Mouse (Mus musculus) ZHBTc4 (cell line): ENCODE results near the gene Ppp1r13b.
A peak's percentile ranks its signal among the peaks of the same experiment; 100 is the strongest.

Source experiments
- DNase-seq: peaks from one replicate; pipeline ENCODE4 v3.0.0-alpha.2; 2011; ENCODE audit warnings: low read depth, low spot score

The Ppp1r13b gene

DNA sequence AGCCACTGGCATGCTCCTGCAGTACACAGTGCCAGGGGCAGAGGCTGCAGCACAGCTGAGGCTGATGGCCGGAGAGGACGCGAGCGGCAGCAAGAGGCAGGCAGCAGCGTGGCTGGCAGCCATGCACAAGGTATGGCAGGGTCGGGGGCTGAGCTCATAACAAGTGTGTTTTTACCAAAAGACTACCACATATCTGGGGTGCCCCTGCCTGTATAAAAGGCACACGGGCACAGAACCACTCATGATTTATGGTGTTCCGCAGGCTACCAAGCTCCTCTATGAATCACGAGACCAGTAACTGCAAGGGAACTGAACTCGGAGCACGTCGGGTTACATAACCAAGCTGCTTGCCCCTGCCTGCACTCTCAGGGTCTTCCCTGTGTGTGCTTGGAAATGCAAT, 80.4 kb downstream of the Ppp1r13b start:
- no peak for DNase-seq

DNA sequence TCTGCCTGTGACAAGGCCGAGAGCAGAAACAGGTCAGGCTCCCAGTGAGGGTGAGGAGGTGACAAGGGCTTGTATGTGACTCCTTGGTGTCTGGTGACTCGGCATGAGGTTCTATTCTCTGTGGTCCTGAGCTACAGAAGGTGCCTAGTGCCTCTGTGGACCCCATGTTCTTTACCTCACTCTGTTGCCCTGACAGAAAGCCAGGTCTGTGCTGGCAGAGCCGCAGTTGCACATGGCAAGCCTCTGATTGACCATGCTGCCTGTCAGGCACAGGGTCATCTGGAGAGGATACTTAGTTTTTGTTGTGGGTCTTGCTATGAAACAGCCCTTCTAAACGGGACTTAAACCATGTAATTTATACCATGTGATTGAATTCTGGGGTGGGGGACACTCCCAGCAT, 86.0 kb downstream of the Ppp1r13b start:
- DNase-seq: no peak

DNA sequence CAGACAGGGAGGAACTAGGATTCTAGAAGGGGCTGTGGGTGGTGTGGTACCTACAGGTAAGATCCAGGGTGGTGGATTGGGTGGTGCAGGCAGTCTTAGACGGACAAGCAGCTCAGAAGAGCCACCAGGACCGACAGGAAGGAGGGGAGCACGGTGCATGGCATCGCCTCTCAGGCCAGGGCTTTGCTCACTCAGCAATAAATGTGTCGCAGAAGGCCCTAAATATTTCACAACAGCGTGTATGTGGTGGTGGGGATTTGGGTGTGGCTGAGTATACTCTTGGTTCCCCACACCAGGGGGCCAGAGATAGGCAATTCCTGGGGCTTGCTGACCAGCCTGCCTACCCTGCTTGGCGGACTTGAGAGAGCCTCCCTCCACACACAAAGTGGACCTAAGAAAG, 87.2 kb downstream of the Ppp1r13b start:
- no peak for DNase-seq

DNA sequence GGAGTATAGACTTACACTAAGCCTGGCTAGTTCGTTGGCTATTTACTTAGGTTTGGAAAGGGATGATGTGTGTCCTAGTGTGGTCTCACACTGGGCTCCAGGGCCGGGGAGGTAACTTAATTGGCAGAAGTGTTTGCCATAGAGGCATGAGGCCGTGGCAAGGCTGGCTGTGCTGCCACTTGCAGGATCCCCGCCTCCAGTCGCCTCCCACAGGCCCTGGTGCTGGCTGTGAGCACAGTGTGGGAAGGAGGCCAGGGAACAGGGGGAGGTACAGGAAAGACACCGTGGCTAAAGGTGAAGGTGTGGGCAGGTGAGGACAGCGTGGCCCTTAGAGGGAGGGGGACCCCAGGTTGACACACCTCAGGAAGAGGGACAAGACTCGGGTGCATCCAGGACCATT, 88.0 kb downstream of the Ppp1r13b start:
- no peak for DNase-seq

DNA sequence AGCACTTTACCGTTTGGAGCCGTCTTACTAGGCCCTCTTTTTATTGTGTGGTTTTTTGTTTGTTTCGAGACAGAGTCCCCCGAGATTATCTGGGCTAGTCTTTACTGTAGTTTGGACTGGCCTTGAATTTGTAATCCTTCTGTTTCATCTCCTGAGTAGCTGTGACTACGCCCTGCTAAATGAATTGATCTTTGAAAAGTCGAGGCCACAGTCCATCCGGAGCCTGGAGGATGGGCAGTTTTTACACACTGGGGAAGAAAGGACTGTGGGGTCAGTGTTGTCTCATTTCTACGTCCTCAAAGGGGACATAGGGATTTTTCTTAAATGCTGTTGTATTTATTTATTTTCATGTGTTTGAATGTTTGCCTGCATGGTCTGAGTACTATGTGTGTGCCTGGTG, 89.9 kb downstream of the Ppp1r13b start:
- no peak for DNase-seq

DNA sequence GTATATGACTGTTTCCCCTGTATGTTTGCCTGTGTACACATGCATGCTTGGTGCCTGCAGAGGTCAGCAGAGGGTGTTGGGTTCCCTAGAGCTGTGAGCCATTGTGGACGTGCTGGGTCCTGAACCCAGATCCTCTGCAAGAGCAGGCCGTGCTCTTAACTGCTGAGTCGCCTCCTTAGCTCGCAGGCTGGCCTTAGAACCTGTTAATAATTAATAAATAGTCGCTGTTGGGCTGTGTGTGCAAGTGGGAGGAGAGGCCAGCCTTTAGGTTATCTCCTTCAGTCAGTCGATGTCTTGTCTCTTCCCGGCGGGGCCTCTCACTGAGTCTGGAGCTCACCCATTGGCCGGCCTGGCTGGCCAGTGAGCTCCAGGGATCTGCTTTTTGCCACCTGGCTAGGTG, 90.9 kb downstream of the Ppp1r13b start:
- no peak for DNase-seq

DNA sequence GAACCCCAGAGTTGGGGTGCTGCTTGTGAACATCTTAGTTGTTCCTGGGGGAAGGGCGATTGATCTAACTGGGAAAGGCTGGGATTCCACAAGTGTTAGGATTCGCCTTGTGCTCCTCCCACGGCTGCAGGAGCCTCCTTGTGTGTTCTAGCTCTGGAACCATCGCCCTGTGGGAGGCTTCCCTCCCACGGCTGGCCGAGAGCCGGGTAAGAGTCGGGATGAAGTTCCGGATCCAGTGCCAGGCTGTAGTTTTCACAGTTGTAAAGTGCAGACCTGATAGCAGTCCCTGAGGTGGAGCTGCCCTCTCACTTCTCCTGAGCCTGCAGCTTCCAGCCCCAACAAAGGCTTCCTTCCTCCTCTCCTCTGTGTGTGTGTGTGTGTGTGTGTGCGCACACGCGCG, 91.4 kb downstream of the Ppp1r13b start:
- no peak for DNase-seq

DNA sequence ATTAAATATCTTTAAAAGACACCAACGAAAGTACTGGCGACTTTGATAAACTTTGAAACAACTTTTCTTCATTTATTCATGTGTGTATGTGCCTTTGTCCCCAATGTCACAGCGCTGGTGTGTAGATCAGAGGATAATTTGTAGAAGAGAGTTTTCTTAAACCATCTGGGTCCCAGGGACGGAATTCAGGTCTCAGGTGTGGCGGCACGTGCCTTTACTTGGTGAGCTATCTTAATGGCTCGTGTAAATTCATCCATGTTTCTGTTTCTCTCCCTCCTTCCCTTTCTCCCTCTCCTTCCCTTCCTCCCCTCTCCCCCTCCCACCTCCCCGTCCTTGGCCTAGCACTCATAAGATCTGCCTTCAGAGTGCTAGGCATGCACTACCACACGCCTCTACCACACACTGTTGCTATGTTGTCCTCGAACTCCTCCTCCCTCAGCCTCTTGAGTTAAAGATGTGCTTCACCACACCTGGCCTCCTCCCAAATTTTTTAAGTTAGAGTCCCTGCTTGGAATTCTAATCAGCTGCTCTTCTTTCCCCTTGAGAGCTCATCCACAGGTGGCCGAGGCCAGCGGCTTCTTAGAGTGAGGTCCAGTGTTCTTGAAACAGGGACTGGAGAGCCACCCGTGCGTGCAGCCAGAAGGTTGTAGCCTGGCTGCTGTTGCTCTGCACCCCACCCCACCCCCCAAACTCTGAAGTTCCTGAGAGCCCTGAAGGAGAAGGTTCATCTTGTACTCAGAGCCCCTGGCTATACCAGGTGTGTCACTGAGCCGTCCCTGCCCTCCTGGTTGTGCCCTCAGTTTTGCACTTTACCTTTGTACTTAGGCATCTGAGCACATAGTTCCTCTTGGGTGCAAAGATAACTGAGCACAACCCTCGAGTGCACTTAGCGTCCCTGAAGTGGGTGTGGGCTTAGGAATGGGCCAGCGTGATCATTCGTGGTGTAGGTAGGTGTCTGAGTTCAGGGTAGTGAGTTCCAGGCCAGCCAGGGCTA, 92.8 kb downstream of the Ppp1r13b start:
- DNase-seq: no peak

DNA sequence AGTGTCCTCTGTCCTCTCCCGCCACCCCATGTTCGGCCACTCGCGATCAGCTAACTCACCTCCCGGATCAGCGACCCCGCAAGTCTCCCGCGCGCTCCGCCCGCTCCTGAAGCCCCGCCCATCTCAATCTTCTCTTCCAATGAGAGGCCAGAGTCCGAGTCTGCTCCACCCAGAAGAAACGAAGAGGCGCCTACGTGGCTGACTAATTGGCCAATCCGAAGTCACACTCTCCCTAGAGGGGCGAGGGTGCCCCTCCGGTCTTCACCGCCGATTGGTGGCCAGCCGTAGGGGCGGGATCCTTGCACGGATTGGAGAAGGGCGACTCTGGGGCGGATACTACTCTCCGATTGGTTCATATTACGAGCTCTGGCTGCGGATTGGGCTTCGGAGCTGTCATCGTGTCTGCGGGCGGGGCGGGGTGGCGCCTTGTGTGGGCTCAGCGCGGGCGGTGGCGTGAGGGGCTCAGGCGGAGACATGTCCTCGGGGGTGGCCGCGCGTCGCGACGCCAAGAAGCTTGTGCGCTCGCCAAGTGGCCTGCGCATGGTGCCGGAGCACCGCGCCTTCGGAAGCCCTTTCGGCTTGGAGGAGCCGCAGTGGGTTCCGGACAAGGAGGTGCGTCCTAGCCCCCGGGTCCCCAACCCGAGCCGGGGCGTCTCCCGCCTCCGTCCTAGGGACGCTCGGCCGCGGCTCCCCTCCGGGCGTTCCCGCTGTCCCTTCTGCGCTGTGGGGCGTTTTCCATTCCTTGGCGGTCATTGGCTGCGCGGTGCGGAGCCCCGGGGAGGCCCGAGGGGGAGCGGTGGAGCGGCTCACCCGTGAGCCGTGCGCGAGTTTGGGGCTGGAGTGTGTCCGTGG, 93.9 kb downstream of the Ppp1r13b start, which contains the start of the genes Xrcc3 and Zfyve21:
Gene Xrcc3, minus strand, starts transcription at position 108 of the 852 bp plus-strand sequence.
Gene Zfyve21, plus strand, starts transcription at position 405 of the 852 bp plus-strand sequence.
- peak; percentile 100 for DNase-seq

DNA sequence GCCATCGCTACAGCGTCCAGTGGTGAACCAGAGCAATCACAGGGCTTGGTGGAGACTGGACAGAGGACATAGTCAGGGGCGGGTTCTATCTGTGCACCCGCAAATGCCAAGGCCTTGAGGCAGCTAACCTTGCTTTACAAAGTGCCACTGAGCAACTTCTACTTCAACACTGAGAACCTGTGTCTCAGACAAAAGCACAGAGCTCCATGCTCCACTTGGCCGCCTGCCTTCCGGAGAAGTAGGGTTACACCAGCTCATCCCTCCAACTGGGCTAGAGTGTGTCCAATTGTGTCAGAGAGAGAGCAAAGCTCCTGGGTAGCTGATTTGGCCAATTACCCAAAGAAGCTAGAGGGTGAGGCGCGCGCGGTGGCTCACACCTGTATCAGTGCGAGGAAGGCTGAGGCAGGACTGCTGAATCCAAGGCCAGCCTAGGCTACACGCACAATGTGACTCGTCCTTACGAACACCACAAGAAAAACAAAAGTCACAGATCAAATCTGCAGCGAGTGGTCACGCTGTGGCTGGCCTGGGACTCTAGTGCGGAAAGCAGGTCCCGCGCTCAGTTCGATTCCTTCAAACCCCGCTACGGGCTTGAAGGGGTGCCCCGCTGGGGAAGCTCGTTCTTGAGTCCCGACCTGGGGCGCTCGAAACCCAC, 94.7 kb downstream of the Ppp1r13b start:
- peak; percentile 48 for DNase-seq

DNA sequence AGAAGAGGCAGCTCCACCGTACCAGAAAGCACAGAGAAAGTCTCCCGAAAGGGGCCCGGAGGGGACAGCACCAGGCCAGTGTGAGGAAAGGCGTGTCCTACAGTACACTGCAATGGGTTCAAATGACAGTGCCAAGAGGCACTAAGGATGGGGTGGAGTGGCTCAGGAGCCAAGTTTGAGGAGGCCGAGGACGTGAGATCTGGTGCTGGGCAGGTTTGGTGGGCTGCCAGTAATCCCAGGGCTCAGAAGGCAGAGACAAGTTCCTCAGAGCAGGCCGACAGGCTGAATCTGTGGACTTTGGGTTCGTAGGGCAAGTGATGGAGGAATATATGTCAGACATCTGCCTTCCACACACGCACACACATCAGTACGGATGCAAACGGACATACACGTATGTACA, 95.3 kb downstream of the Ppp1r13b start:
- no peak for DNase-seq

DNA sequence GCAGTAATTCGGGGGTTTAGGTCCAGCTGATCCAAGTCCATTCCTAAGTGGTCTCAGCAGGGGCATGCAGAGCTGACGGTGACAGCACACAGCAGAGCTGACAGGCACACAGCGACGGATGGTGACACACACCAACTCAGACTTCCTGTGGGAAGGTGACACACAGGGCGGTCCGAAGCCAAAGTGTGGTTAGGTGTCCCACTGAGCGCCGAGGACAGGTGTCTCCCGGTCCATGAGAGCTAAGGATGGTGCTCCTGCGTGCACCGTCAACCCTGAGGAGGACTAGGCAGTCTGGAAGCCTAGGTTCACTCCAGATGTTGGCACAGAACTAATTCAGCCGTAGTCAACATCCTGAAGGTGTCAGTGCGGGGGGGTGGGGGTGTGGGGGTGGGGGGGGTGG, 95.8 kb downstream of the Ppp1r13b start:
- DNase-seq: no peak

DNA sequence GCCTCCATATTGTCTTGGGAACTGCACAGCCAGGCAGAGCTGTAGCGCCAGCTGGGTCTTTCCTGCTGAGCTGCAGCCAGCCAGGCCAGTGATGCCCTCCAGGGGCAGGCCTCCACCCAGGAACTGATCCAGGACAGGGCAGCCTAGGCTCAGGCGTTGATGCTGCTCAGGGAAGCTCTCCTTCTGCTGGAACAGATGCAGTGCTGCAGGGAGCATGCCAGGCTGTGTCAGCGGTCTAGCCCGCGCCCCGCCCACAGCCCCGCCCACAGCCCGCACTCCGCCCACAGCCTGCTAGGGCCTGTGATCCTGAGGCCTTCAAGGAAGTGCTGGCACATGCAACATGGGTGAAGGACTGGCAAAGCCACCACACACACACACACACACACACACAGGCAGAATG, 98.1 kb downstream of the Ppp1r13b start:
- DNase-seq: peak; percentile 87

DNA sequence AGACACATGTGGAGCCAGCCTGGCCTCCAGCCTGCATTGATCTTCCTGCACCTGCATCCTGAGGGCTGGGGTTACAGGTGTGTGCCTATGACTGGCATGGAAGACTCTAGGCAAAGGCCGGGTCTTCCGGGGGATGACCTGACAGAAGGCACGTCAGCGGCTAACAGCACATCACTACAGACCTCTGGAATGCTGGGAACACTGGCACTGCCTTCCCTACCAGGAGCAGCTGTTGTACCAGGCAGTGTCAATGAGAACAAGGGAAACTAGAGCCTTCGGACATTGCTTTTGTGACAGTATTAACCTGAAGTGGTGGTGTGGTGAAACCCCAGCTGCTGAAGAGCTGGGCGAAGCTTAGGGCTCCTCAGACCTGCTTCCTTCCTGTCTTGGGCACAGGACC, 99.1 kb downstream of the Ppp1r13b start:
- DNase-seq: no peak

DNA sequence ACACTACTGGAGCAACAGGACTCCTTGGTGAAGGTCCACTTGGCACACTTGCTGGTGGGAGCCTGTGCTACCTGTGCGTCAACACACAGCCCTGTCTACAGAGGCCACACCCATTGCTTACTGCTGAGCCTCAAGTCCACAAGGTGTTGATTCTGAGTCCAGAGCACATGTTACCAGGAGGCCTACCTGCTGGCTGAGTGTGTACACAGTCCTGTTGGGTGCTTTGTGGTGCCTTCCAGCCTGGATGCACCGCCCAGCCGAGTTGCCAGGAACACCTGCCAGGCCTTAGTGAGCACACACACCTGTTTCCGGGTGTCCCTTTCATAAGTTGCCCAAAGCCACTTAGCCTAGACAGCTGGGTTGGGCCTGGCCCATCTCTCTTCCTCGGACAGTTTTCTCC, 104.4 kb downstream of the Ppp1r13b start:
- DNase-seq: no peak

DNA sequence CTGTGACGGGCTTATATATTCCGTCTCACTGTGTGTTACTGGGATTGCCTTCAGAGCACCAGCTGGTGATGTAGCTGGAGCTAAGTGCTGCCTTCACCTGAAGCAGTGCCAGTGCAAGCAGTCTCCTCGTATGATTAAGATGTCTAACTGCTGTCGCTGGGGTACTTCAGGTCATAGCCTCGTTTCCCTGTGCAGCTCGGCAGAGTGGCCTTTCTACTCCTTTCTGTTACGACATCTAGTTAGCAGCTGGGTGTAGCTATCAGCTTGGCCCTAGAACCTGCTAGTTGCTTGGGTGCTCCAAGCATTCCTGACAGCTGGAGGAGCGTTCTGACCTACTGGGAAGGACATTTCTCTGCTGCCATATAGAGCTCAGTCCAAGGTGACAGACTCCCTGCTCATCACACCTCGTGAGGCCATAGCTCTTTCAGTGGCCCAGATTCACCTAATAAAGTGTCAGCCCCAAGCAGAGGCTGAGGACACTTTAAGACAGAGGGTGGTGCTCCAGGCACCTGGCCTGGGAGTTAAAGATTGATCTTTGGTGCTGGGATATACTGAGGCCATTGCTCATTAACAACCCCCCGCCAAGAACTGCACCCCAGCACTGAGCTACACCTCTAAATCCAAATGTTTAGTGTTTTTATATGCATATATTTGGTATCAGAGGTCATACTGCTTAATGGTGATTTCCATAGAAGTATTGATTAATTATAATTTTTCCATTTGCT, 107.3 kb downstream of the Ppp1r13b start:
- no peak for DNase-seq

DNA sequence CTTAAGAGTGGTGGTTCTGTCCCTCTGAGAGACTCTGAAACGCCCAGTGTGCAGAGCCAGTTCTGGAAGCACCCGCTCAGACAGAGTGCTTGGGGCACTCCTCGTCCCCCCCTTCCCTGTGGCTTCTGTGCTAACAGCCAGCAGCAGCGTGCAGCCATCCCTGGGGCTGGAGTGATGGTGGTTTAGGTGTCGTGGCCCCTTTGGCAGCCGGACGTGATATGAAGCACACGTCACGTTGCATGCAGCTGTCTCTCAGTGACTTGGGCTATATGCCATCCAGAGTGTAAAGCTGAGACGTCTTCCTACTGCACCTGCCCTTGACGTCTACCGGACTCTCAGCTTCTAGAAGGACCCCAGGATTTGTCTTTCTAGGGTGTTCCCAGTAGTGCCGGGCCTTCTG, 109.4 kb downstream of the Ppp1r13b start:
- no peak for DNase-seq

DNA sequence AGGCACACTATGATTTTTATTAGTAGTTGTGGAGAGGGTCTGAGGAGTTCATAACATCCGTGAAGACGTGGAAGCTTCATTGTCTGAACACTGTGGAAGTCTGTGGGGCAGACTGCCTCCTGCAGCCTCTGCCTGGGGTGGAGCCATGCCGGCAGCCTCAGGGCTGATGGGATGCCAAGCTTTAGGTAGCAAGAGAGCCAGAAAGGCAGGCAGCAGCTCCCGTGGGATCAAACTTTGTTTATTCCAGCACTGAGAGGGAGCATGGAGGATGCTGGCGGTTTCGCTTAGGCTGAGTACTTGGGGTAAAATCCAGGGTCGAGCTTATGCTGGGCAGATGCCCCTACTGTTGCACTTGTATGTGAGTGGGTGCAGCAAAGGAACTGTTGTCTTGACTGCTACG, 110.7 kb downstream of the Ppp1r13b start:
- DNase-seq: no peak

DNA sequence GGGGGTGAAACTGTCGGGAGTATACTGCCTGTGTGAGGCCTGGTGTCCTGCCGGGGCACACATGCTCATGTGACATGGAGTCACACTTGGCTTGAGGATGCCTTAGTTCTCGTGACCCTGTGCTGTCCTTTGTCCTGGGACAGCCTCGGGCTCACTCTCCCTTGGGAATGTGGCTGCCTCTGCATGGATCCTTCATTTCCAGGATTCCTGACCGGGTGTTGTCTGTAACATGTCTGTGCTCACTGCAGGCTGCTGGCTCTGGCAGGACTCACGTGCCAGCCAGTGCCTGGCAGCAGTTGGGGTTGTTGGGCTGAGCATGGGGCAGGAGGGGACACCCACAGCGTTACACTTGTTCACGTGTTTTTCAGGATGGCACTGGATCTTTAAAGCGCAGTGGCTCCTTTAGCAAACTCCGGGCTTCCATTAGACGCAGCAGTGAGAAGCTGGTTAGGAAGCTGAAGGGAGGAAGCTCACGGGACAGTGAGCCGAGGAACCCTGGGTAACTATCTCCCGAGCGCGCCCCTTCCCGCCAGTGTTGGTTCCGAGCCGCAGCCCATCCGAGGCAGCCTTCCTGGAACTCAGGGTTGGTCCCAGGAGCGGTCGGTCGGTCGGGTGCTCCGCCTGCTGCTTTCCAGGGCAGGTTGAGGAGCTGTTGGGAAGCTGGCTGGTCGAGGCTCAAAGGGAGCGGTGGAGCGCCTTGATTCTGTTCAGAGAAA, 112.6 kb downstream of the Ppp1r13b start:
- DNase-seq: peak; percentile 65

DNA sequence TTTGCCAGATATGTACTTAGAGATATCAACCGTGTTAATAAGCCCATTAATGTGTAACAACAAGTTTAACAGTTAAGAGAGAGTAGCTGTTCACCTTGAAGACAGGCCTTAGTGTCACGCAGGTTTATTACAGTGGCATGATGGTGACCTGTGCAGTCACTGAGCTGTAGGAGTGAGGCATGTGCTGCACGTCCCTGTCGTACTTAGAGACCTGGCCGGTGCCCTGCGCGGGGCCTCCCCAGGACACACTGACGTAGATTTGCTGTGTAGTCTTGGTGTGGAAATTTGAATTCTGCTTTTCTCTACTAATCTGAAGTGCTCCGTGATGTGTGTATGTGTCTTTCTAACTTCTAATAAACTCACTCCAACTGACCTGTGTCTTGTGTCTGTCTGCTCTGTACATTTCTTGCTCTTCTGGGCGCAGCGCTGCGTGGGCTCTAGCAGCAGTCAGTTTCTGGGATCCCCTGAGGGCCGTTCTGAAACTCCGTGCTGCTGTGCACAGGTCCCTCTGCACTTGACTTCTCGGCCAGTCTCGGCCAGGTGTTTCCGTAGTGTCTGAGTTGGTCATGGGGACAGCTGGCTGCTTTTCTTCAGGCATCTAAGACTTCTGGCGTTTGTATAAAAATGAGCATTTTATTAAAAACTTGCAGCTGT, 113.3 kb downstream of the Ppp1r13b start:
- no peak for DNase-seq
